Mouse (Mus musculus): ENCODE measurements around the gene Pacs2.

The Pacs2 gene

DNA sequence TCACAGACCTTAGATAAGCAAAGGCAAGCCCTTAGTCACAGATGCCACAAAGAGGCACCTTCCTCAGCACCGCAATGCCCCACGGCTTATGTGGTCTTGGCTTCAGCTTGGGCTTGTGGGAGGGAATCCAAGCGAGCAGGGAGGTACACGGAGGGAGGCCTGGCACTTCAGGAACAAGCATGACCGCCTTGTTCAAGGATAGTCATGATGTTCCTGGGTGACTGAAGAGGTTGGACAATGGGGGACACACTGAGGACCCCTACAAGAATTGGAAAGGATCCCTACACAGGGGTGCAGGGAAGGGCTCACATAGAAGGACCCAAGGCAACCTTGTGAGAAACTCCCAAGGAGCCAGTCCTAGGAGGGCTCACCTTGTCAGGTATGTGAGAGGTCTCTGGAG is 82.7 kb downstream of the Pacs2 start:
- DNase-seq, result no peak

DNA sequence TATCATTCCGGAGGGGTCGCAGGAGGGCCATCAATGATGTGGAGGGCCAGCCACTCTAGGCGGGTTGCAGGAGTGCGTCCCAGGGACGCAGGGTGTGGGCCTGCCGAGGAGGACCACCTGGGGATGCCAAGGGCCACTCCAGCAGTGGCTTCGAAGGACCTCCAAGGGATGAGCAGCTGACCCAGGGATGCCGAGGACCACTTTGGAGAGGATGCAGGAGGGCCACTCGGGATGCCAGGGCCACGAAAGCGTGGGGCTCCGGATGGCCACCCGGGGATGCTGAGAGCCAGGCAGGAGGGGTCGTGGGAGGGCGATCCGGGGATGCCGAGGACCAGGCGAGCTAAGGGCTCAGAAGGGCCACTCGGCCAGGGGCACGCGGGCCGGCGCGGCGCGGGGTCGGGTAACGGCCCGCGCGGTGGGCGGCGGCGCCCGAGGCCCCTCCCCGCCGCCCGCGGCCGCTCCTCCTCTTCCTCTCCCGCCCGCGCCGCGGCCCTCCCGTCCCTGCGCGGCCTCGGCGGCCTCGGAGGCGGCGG is 83.5 kb downstream of the Pacs2 start, which contains the start of gene Mta1:
Gene Mta1 (plus strand): TSS at position 530 of the 533 bp plus-strand sequence.
- peak; percentile 55 for DNase-seq

DNA sequence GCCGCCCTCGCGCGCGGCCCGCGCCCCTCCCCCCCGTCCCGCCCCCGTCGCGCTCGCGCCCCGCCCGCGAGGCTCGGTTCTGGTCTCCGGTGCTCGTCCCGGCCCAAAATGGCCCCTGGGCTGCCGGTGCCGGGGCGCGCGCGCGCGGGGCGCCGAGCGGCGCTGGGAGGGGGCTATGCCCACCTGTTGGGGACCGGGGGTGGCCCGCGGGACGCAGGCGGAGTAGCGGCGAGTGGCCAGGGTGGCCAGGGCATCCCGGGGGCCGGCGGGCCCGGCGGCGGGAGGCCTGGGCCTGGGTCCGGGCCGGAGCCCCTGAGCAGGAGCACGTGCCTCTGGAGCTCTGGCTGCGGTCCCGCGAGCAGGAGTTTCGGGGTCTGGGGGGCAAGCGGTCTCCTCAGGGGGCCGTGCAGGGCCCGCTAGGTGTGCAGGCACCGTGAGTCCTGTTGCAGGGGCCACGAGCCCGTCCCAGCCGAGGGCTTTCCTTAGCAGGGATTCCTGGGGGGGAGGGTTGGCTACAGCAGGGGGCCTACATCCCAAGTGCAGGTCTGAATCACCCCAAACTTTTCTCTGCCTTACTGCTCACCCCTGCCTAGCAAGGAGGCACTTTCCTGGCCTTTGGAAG is 84.3 kb downstream of the Pacs2 start:
- DNase-seq, result no peak

DNA sequence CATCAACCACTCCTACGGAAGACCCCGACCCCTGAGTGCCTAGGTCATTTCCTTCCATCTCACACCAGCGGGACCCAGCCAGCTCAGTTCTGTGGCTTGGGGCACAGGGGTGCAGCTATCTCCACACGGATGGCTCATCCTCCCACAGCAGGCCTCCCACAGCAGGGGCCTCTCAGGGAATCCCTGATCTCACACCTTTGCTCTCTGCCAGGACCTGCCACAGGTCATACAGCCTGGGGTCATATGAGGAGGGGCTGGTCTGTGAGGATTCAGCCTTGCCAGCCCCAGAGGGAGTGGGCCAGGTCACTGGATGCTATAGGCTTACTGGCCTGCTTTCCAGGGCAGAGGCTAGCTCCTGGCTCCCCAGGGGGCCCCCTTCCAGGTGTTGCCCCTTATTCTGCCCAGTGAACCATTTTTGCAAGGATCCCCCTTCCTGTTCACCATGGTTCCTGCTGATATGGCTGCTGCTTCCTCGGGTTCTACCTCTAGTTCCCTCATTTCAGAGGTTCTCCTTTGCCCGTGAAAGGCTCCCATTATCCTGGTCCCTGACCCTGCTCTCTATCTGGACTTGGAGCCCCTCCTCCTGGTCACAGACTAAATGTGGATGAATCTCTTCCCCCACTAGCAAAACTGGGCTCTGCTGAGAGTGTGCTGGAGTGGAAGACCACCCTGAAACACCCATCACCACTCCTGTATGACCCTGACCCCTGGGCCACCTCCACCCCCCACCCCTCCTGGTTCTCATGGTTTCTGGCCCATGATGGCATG is 85.3 kb downstream of the Pacs2 start:
- no peak for DNase-seq

DNA sequence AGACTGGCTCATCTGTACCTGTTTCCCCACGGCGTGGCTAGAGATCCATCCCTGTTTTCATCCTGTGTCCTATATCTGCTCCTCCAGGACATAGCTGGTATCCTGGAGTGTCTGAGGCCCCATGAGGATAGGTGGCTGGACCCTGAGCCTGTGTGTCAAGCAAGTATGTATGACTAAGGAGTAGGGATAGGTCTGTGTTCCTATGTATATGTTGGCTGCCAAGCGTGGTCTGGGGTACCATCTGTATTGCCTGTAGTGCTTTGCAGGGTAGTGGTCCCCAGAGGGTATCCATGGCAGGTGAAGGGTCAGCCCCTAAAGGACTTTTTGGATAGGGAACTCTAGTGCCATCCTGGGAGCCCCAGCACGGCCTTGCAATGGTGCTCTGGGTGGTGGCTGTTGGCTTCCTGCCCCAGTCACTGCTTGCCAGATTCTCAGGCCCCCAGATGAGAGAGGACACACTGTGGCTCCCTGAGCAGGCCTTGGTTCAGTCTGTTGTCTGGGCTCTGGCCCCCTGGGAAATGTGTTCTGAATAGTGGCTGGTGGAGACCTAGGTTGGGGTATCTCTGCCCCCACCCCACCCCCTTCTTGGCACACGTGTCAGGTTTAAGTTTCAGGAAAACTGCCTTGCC is 86.3 kb downstream of the Pacs2 start:
- DNase-seq, result no peak

DNA sequence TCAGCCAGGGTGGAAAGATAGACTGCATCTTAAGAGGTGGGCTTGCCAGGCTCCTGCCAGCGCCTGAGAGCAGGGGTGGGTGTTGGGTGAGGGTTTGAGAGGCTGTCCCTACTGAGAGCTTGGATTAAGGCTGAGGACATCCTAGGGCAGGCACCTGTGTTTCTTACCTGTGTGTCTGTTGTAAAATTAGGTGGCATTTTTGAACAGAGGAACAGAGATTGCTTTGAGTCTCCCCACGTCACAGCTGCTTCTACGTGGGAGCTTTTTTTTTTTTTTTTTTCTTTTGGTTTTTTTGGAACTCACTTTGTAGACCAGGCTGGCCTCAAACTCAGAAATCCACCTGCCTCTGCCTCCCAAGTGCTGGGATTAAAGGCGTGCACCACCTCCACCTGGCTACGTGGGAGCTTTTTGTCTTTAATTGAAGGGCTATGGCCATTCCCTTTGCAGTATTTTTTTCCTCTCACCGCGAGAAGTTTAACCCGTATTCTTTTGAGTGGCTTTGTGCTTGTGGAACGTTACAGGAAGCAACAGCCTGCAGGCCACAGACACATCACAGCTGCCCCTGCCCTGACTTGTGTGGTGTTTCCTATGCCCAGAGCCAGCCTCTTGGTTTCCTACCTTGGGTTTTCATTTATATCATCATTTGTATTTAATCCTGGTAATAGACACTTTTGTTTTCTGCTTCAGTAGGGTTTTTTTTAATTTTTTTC is 87.1 kb downstream of the Pacs2 start:
- DNase-seq, result no peak

DNA sequence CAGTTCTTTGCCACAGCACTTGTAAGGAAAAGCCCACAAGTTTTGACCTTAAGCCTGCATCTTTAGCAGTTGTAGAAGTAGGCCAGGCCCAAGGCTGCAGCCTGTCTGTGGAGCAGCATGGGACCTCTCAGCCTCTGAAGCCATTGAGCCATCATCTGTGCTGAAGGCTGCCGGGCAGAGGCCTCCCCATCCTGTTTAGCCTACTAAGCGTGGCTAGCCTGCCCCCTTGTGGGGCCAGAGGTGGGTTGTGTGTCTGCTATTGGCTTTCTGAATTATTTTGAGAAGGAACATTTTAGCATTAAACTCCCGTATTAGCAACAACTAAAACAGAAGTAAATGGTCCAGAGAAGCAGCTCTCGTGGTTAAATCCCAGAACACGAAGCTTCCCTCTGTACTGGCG is 88.2 kb downstream of the Pacs2 start:
- peak; percentile 59 for DNase-seq

DNA sequence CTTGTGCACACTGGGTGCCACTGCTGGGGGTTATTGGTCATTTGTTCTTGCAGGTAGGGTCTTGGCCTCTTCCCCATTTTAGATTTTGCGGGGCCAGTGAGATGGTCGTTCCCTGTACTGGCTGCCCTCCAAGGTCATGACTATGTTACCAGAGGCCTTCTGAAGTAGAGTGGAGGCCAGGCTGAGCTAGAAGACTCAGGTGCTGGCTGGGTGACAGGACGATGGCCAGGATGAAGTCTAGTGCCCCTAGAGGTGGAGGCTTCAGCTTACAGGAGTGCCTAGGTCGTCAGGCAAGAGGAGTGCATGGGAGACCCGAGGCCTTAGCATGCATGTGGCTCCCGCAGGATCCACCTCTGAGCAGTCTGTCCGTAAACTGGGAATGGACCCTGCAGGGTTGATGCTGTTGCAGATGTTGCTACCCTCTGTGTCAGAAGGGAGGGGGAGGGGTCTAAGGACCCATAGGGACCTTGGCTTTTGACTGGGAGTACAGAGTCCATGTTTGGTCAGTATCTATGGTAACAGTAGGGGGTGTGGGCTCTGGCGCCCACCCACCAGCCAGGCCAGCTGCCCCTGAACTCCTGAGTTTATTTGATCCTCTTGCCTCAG is 89.6 kb downstream of the Pacs2 start:
- DNase-seq, result peak; percentile 22

DNA sequence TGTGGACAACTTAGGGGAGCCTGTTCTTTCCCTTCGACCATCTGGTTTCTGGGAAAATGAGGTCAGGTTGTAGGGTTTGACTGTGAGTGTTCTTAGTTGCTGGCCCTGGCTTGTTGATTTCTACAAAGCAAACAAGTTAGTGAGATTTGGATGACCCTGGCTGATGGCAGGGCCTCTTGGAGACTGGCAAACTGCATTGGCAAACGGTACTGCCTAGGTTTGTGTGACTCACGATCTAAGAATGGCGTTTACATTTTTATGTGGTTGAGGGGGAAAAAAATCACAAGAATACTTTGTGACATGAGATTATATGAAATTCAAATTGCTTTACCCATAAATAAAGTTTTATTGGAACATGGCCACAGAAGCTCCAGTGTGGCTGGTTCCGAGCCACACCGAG is 92.1 kb downstream of the Pacs2 start:
- DNase-seq, result no peak

DNA sequence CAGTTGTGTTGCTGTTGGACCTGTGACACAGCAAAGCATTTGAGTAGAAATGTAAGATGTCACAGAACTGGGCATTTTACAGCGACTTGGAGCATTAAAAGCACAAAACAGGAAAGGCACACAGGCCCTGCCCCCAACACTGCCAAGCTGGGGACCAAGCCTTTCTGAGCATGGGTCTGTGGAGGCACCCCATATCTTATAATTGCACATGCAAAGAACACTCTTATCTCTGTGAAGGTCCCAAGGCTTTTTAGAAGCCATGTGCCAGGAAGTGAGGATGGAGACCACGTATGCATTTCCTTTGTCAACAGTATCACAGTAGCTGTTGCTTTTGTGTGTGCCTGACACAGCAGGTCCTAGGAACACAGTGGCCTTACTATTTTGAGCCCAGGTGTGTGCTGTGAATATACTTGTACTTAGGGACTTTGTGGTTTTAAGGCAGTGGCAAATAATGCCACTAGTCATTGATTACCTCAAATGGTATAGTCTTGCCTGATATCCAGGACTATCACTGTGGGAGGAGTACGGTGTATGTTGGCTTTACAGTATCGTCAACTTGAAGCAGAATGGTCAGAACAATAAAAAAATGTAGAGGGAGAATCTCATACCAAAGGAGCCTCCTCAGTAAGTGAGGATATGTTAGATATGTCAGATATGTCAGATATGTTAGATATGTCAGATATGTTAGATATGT is 93.3 kb downstream of the Pacs2 start:
- no peak for DNase-seq

DNA sequence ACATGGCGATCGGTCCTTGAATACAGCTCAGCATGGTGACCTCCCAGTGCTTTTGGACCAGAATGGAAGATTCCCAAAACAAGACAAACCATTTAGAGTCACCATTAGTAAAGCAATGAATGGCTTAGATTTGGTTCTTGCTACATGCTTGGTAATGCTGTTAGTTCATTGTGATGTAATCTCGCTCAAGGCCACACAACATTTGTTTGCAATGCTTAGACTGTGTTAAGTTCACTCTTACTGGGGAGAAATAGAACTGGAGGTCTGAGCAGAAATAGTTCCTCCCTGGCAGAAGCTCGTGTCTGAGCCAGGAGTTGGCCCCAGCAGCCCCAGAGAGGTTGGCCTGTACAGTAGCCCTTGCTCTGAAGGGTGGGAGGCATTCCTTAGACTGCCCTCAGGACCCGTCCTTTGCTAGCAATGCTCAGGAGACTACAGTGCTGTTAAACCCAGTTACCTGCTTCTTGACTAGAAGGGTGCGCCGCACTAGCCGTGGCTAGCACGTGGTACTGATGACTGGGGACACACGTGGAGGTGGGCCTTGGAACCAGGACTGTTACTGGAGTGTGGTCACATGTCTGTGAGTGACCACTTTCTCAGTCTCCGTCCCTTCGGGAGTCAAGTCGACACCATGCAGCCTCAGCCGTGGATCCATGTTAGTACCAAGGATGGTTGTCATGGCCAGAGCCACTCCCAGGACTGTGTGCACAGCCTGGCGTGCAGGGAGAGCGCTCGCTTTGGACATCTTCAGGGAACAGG is 94.4 kb downstream of the Pacs2 start:
- no peak for DNase-seq

DNA sequence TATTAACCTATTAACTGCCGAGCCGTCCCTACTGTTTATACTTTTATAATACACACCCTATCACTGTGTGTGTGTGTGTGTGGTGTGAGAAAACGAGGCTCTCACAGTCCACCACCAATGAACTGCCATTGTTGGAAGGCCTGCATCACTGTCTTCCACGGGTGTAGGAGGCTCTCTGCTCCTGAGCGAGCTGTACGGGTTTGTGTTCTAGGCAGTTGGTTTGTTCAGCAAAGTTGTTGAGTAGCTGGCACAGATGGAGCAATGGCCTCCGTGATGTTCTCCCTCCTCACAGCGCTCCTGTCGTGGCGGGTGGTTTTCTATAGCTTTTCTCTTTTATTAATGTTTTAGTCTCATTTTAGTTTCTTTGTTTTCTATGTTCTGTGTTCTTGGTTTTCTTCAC is 95.5 kb downstream of the Pacs2 start:
- no peak for DNase-seq

DNA sequence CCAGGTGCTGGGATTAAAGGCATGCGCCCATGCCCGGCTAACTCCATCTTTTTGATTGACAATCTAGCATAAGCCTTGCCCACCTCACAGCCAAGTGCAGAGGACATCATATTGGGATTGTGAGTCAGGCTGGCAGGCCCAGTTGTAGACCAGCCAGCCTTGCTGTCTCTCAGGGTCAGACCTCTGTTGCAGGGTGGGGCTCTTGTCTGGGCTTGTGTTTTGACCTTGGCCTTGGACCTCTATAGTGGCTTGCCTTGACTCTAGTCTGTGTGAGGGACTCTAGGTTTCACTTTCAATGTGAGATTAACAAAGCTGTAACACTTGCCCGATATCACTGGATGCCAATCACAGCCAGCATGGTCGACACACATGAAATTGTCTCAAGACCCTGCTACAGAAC is 99.8 kb downstream of the Pacs2 start:
- no peak for DNase-seq

DNA sequence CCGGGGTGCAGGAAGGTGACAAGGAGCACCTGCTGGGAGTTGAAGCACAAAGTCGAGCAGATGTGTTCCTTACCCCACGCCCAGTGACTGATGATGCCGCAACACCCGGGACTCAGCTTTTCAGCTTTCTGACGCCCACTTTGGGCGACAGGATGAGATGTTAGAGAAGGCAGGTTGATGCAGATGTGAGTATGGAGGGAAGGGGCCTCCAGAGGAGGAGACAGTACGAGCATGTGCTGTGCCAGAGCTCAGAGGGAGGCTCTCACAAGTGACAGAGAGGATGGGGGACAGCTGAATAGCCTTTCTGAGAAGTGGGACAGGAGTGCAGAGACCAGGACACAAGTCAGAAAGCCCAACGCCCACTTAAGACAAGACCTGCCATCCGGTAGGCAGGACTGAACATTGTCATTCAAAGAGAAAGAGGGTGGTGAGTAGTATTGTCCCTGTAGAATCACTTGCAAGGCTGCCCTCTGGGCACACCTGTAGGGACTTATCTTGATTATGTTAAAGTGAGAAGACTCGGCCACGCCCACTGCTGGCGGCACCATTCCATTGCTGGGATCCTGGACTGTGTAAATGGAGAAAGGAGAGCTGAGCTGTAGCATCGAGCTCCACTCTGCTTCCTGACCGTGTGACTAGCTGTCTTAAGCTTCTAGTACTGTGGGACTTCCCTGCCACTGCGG is 100.7 kb downstream of the Pacs2 start:
- no peak for DNase-seq

DNA sequence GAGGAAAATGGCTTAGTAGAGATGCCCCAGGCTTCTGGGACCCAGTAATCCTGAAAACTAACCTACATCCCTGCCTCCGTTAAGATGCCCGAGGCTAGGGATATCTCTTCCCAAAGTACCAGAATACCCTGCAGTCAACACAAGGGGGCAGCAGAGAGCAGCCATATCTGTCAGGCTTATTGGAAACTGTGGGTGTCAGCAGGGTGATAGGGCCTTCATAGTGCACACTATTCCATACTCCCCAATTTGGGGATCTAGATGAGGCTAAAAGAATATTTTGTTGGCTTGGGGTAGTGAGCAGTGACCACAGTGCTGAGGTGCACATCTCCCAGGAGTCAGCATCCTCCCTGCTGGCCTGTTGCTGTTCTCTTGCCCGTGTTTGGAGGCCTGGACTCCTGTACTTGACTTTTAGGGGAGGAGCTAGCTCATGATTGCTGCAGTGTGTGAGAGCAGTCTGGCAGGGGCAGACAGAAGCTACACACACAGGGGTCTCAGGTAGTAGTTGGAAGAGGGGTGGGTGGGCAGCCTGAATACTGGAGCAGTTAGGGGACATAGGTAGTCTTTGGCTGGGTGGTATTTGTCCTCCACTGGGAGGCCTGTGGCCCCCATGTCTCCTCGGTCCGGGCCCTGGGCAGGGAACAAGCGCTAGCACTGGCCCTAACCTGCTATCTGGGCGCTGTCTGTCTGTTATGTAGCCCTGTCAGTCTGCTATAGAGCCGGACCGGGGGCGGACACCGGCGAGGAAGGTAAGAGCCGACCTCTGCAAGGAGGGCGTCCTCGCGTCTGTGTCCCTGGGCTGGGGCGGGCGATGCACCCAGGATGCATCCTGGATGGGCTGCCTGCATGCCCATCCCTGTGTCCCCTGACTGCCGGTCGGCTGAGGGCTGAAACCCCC is 105.5 kb downstream of the Pacs2 start:
- DNase-seq, result peak; percentile 81

All from right cerebral cortex, postnatal 14 days (tissue).